Mouse (Mus musculus) embryonic fibroblast, embryonic 13.5 days (primary cell): Measurements from ENCODE around the gene Bmp5. TPM values are rescaled to one million over a fixed set of nuclear protein-coding genes. Genes with fewer than 3 reads are reported as not detected.

Experiments
- H3K27ac ChIP-seq: 2 replicates; pipeline ENCODE4 v1.5.1; 2012; ENCODE audit warnings: low read length, control low read depth, inconsistent platforms; ENCODE audit not compliant: insufficient read depth
- H3K4me1 ChIP-seq: 2 replicates; pipeline ENCODE4 v1.6.1; 2011; ENCODE audit warnings: low read length; ENCODE audit not compliant: control insufficient read depth, insufficient read depth
- H3K4me3 ChIP-seq: 2 replicates; pipeline ENCODE4 v1.5.1; 2011; ENCODE audit warnings: mild to moderate bottlenecking, control low read depth, low read length; ENCODE audit not compliant: insufficient read depth
- CTCF ChIP-seq: IDR thresholded peaks from 2 replicates; pipeline ENCODE4 v1.5.1; 2011; ENCODE audit warnings: mild to moderate bottlenecking, control low read depth, low read length, moderate library complexity, borderline replicate concordance; ENCODE audit not compliant: insufficient read depth
- POLR2A ChIP-seq: IDR thresholded peaks from 2 replicates; pipeline ENCODE4 v1.6.1; 2011; ENCODE audit warnings: low read depth, mild to moderate bottlenecking, control low read depth, low read length, moderate library complexity
- polyA plus RNA-seq: library from polyadenylated mRNA; stranded (reverse); fragments of >200 nt; gene quantifications from 2 replicates; pipeline ENCODE4 v1.2.4, GENCODE M21; 2011; ENCODE audit warnings: low read depth; ENCODE audit not compliant: missing spikeins, insufficient read length

Gene Bmp5
- polyA plus RNA-seq, 1 experiment: 1.8 TPM

- TF ChIP-seq CTCF (no peak), POLR2A (no peak)
- H3K4me1 ChIP-seq: peaks cover 2% of the 10 kb centered on the region; the same call in 1 of the 2 replicates
- H3K4me3 ChIP-seq: no peak overlapping the region
- H3K27ac ChIP-seq: no peak overlapping the region
Observed at GRCm38 (mm10) chr9:75833189-75833732, 58.1 kb downstream of the Bmp5 start.

- no peak overlapping the region for H3K4me3 ChIP-seq
- peaks cover 1% of the 10 kb centered on the region; the same call in 1 of the 2 replicates for H3K4me1 ChIP-seq
- H3K27ac ChIP-seq: no peak overlapping the region
- no peak for TF ChIP-seq CTCF
- no peak for TF ChIP-seq POLR2A
Observed at GRCm38 (mm10) chr9:75839450-75839849, 64.3 kb downstream of the Bmp5 start.

GRCm38 (mm10) chr9:75840841-75841240, 65.7 kb downstream of the Bmp5 start:
- no peak overlapping the region for H3K27ac ChIP-seq
- no peak overlapping the region for H3K4me3 ChIP-seq
- no peak for TF ChIP-seq POLR2A
- TF ChIP-seq CTCF: no peak
- no peaks in the 10 kb centered on the region; the same call in 1 of the 2 replicates for H3K4me1 ChIP-seq

GRCm38 (mm10) chr9:75846010-75846409, 70.8 kb downstream of the Bmp5 start:
- TF ChIP-seq POLR2A: no peak
- TF ChIP-seq CTCF: no peak
- H3K4me3 ChIP-seq: no peak overlapping the region
- H3K27ac ChIP-seq: no peak overlapping the region
- H3K4me1 ChIP-seq: no peaks in the 10 kb centered on the region; the same call in 1 of the 2 replicates

- Histone ChIP-seq H3K27ac (no peak overlapping the region), H3K4me3 (no peak overlapping the region), H3K4me1 (no peaks in the 10 kb centered on the region; the same call in 1 of the 2 replicates)
- TF ChIP-seq CTCF: no peak
Observed at GRCm38 (mm10) chr9:75850670-75851228, 75.6 kb downstream of the Bmp5 start.

- Histone ChIP-seq H3K27ac (peak overlapping the region; percentile 14; the same call in 1 of the 2 replicates), H3K4me1 (no peaks in the 10 kb centered on the region), H3K4me3 (no peak overlapping the region)
- TF ChIP-seq POLR2A (no peak), CTCF (no peak)
Observed at GRCm38 (mm10) chr9:75858161-75858560, 83.0 kb downstream of the Bmp5 start.

GRCm38 (mm10) chr9:75858939-75859338, 83.8 kb downstream of the Bmp5 start:
- no peak overlapping the region for H3K4me3 ChIP-seq
- TF ChIP-seq POLR2A (no peak), CTCF (no peak)
- no peaks in the 10 kb centered on the region for H3K4me1 ChIP-seq
- H3K27ac ChIP-seq: no peak overlapping the region

GRCm38 (mm10) chr9:75870332-75871177, 95.4 kb downstream of the Bmp5 start:
- TF ChIP-seq POLR2A: no peak
- TF ChIP-seq CTCF: no peak
- Histone ChIP-seq H3K4me1 (peaks cover 8% of the 10 kb centered on the region), H3K4me3 (no peak overlapping the region), H3K27ac (no peak overlapping the region)

GRCm38 (mm10) chr9:75876333-75876732, 101.2 kb downstream of the Bmp5 start:
- peaks cover 6% of the 10 kb centered on the region for H3K4me1 ChIP-seq
- no peak overlapping the region for H3K27ac ChIP-seq
- no peak overlapping the region for H3K4me3 ChIP-seq
- no peak for TF ChIP-seq CTCF
- no peak for TF ChIP-seq POLR2A
